Mouse (Mus musculus): ENCODE data around the gene Trabd2b.

- TF ChIP-seq CTCF (IDR thresholded peaks at IDR 0.05; ENCODE audit: borderline replicate concordance, extremely low read depth, insufficient read depth, insufficient read length): no peak
- no peak for TF ChIP-seq POLR2A (IDR thresholded peaks at IDR 0.05; ENCODE audit: borderline replicate concordance, extremely low read depth, insufficient read depth, insufficient read length, poor library complexity, severe bottlenecking)
Observed at GRCm38 (mm10) chr4:114624114-114624910, 217.8 kb downstream of the Trabd2b start.
